Mouse (Mus musculus) heart, postnatal 4 days (tissue): ENCODE measurements around the gene Cfb. TPM values are rescaled to one million over a fixed set of nuclear protein-coding genes. Genes with fewer than 3 reads are reported as not detected.
"Not testable (repeated sequence)": the region's sequence is repeated elsewhere in the genome, so short reads cannot be mapped to it uniquely, and the experiment has no call there.

Experiments
- DNase-seq: peaks from one replicate; pipeline ENCODE4 v3.0.0; 2021
- total RNA-seq, 2 experiments: library from RNA; stranded (reverse); gene quantifications; 2 replicates each; pipeline ENCODE4 v1.2.3; 2021

Cfb gene
- 1 to 10 TPM in 1 of 2 experiments, under 1 TPM in 1; 0.88 to 2.6 TPM for total RNA-seq

- DNase-seq: no peak
Measured at GRCm38 (mm10) chr17:34862416-34863081, at the start of gene Cfb. Cfb (minus strand) TSS chr17:34862518.

GRCm38 (mm10) chr17:34911945-34912351 lies 49.6 kb upstream of the Cfb start:
- DNase-seq: peak; percentile 87

GRCm38 (mm10) chr17:34910982-34911381 lies 48.7 kb upstream of the Cfb start:
- DNase-seq: no peak

- DNase-seq: no peak
Measured at GRCm38 (mm10) chr17:34902895-34903294, 40.6 kb upstream of the Cfb start.

GRCm38 (mm10) chr17:34901948-34902347 lies 39.6 kb upstream of the Cfb start:
- not testable (repeated sequence) for DNase-seq

GRCm38 (mm10) chr17:34900826-34901225 lies 38.5 kb upstream of the Cfb start:
- not testable (repeated sequence) for DNase-seq

GRCm38 (mm10) chr17:34899890-34900243 lies 37.5 kb upstream of the Cfb start:
- no peak for DNase-seq

GRCm38 (mm10) chr17:34899053-34899889 lies 37.0 kb upstream of the Cfb start:
- DNase-seq: peak; percentile 50

GRCm38 (mm10) chr17:34898706-34899052 lies 36.4 kb upstream of the Cfb start:
- no peak for DNase-seq

- peak; percentile 82 for DNase-seq
Measured at GRCm38 (mm10) chr17:34898160-34898586, 35.9 kb upstream of the Cfb start, which contains the start of the genes C2 and Ehmt2. C2 (minus strand) TSS chr17:34898265. Ehmt2 (plus strand) TSS chr17:34898469.

GRCm38 (mm10) chr17:34897373-34898159 lies 35.2 kb upstream of the Cfb start:
- DNase-seq: peak; percentile 55

GRCm38 (mm10) chr17:34896366-34896765 lies 34.0 kb upstream of the Cfb start:
- DNase-seq: no peak

GRCm38 (mm10) chr17:34895724-34896123 lies 33.4 kb upstream of the Cfb start:
- no peak for DNase-seq

GRCm38 (mm10) chr17:34894801-34895530 lies 32.6 kb upstream of the Cfb start:
- peak; percentile 57 for DNase-seq

- DNase-seq: peak; percentile 96
Measured at GRCm38 (mm10) chr17:34894074-34894597, 31.8 kb upstream of the Cfb start.

GRCm38 (mm10) chr17:34893072-34893824 lies 30.9 kb upstream of the Cfb start:
- no peak for DNase-seq

GRCm38 (mm10) chr17:34891377-34891776 lies 29.1 kb upstream of the Cfb start:
- DNase-seq: no peak

- DNase-seq: no peak
Measured at GRCm38 (mm10) chr17:34890074-34890743, 27.9 kb upstream of the Cfb start.

GRCm38 (mm10) chr17:34887942-34888341 lies 25.6 kb upstream of the Cfb start:
- DNase-seq: no peak

- DNase-seq: no peak
Measured at GRCm38 (mm10) chr17:34885615-34886014, 23.3 kb upstream of the Cfb start.

- DNase-seq: no peak
Measured at GRCm38 (mm10) chr17:34884704-34885103, 22.4 kb upstream of the Cfb start.
